ENCODE assay signal across 7 mouse cellular contexts in the genomic region with DNA sequence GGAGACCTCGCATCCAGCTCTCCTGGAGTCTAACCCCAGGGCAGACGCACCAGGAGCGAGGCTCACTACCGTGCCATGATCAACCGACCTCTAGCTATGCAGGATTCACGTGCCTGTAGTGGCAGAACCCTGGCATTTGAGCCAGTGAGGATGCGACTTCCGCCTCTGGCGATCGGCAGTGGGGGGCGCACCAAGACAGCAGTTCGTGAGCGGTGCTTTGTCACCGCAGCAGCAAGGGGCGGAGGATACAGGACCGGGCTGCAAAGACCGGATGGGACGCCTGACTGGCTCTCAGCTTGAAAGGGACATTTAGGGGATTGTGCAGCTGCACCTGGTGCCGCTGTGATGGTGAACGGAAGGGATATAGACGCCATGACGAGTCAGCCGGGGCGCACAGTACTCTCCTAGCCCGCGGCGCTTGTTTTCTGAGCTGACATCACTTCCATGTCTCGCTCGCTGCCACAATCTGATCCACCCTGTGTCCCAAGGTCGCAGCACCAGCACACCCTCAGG. TPM values are rescaled to one million over a fixed set of nuclear protein-coding genes. Genes with fewer than 3 reads are reported as not detected.
DNase-seq lines count a peak whose midpoint lies in the region; ATAC-seq lines count a peak whose summit lies in the region.

No protein-coding gene starts in this region.

- H3K9ac ChIP-seq in embryonic facial prominence, embryonic 12.5 days, result peak overlapping the region; percentile 11; the same call in 1 of the 2 replicates
- peak overlapping the region; percentile 54; the same call in 1 of the 2 replicates for H3K9ac ChIP-seq in limb, embryonic 12.5 days (replicated peaks)
- peak overlapping the region; percentile 45; the same call in 1 of the 2 replicates for H3K9ac ChIP-seq in midbrain, embryonic 11.5 days (ENCODE audit: low read length)

- H3K4me2 ChIP-seq in embryonic facial prominence, embryonic 12.5 days (replicated peaks), result peak overlapping the region; percentile 61
- H3K4me2 ChIP-seq in limb, embryonic 12.5 days, result peak overlapping the region; percentile 79
- peak overlapping the region; percentile 53 for H3K4me2 ChIP-seq in midbrain, embryonic 11.5 days

- ATAC-seq in embryonic facial prominence, embryonic 12.5 days (ENCODE audit: insufficient number of reproducible peaks, insufficient read depth, low FRiP score, low TSS enrichment), result 0 out of 2 replicates have a peak, but pooled peaks have one; percentile 47
- ATAC-seq in limb, embryonic 12.5 days (ENCODE audit: insufficient number of reproducible peaks, insufficient read depth, low FRiP score, low TSS enrichment, low read depth), result peak; percentile 31; the same call in 1 of the 2 replicates
- ATAC-seq in midbrain, embryonic 11.5 days (ENCODE audit: low FRiP score), result peak; percentile 84

- peak; percentile 57 to 62 for DNase-seq in adrenal gland, adult 18-20 months (ENCODE audit: low spot score in 2 of 2)
- peak; percentile 42 for DNase-seq in heart, adult 8-10 months (ENCODE audit: low spot score)
- peak; percentile 48 for DNase-seq in kidney, adult 18-20 months
- DNase-seq in midbrain, embryonic 11.5 days (ENCODE audit: low spot score, missing footprints), result peak; percentile 97
- DNase-seq in spleen, postnatal 36 days (ENCODE audit: low spot score in 2 of 2), result peak; percentile 29 to 39

- H3K27me3 ChIP-seq in embryonic facial prominence, embryonic 12.5 days, result peaks cover 78% of the 10 kb centered on the region
- peaks cover 67% of the 10 kb centered on the region for H3K27me3 ChIP-seq in limb, embryonic 12.5 days
- peaks cover 58% of the 10 kb centered on the region for H3K27me3 ChIP-seq in midbrain, embryonic 11.5 days (ENCODE audit: control insufficient read depth, insufficient read depth, low read length)

- H3K4me3 ChIP-seq in embryonic facial prominence, embryonic 12.5 days, result peak overlapping the region; percentile 40
- peak overlapping the region; percentile 47 for H3K4me3 ChIP-seq in limb, embryonic 12.5 days (replicated peaks)
- H3K4me3 ChIP-seq in midbrain, embryonic 11.5 days (ENCODE audit: low read depth, low read length), result peak overlapping the region; percentile 36

- under 1% methylated on average over 30 of the region's 30 CpGs for WGBS in embryonic facial prominence, embryonic 12.5 days
- under 1% methylated on average over 30 of the region's 30 CpGs for WGBS in limb, embryonic 12.5 days
- WGBS in midbrain, embryonic 11.5 days, result under 1% methylated on average over 30 of the region's 30 CpGs

- no peaks in the 10 kb centered on the region for H3K36me3 ChIP-seq in embryonic facial prominence, embryonic 12.5 days
- no peaks in the 10 kb centered on the region for H3K36me3 ChIP-seq in limb, embryonic 12.5 days
- no peaks in the 10 kb centered on the region for H3K36me3 ChIP-seq in midbrain, embryonic 11.5 days (ENCODE audit: control insufficient read depth, insufficient read depth, low read length)

- no peaks in the 10 kb centered on the region for H3K9me3 ChIP-seq in embryonic facial prominence, embryonic 12.5 days
- no peaks in the 10 kb centered on the region for H3K9me3 ChIP-seq in limb, embryonic 12.5 days
- H3K9me3 ChIP-seq in midbrain, embryonic 11.5 days (ENCODE audit: control insufficient read depth, low read length), result no peaks in the 10 kb centered on the region

- H3K4me1 ChIP-seq in embryonic facial prominence, embryonic 12.5 days, result no peaks in the 10 kb centered on the region
- H3K4me1 ChIP-seq in limb, embryonic 12.5 days (replicated peaks), result peaks cover 27% of the 10 kb centered on the region
- peaks cover 5% of the 10 kb centered on the region; the same call in 1 of the 2 replicates for H3K4me1 ChIP-seq in midbrain, embryonic 11.5 days (ENCODE audit: control insufficient read depth, insufficient read depth, low read length)

- no peak overlapping the region for H3K27ac ChIP-seq in embryonic facial prominence, embryonic 12.5 days
- 0 out of 2 replicates have a peak overlapping the region, but pooled peaks have one; percentile 23 for H3K27ac ChIP-seq in limb, embryonic 12.5 days
- no peak overlapping the region for H3K27ac ChIP-seq in midbrain, embryonic 11.5 days (ENCODE audit: low read depth, low read length)

RNA-seq across cellular contexts. Expression of gene Evx1, which starts 7.4 kb away (rescaled TPM):
- not detected for total RNA-seq in adrenal gland, adult 18-20 months (2021)
- polyA plus RNA-seq in embryonic facial prominence, embryonic 12.5 days (2016; fragmentation: Nextera tagmentation; extraction: Ambion mirVana), result 0.20 and 0.47 TPM in 2 replicates
- total RNA-seq in heart, adult 8-10 months (2022), result not detected
- 4.8 and 5.2 TPM in 2 replicates for polyA plus RNA-seq in limb, embryonic 12.5 days (2016; fragmentation: Nextera tagmentation; extraction: Ambion mirVana)
- 0.23 and 0.30 TPM in 2 replicates for polyA plus RNA-seq in midbrain, embryonic 11.5 days (2014; fragmentation: Nextera tagmentation; extraction: Ambion mirVana)

RNA-seq across cellular contexts. Expression of gene Hoxa13, which starts 45.3 kb away (rescaled TPM):
- total RNA-seq in adrenal gland, adult 18-20 months (2021), result not detected
- not detected in 2 replicates for polyA plus RNA-seq in embryonic facial prominence, embryonic 12.5 days (2016; fragmentation: Nextera tagmentation; extraction: Ambion mirVana)
- not detected for total RNA-seq in heart, adult 8-10 months (2022)
- 33.1 and 34.1 TPM in 2 replicates for polyA plus RNA-seq in limb, embryonic 12.5 days (2016; fragmentation: Nextera tagmentation; extraction: Ambion mirVana)
- not detected in 2 replicates for polyA plus RNA-seq in midbrain, embryonic 11.5 days (2014; fragmentation: Nextera tagmentation; extraction: Ambion mirVana)

Comparison
In these comparisons a context has a peak if more than half of its experiments do, and no peak if none do; other contexts are left out.
1. DNase-seq: peak in every context shown above with its lines; median percentile 97 in midbrain, embryonic 11.5 days; 60 in adrenal gland, adult 18-20 months; 48 in kidney, adult 18-20 months; 42 in heart, adult 8-10 months; 34 in spleen, postnatal 36 days.
2. ATAC-seq: peak in every context shown above with its lines; median percentile 84 in midbrain, embryonic 11.5 days; 47 in embryonic facial prominence, embryonic 12.5 days; 31 in limb, embryonic 12.5 days.
3. RNA of gene Hoxa13, which starts 45.3 kb away (polyA plus RNA-seq): 33.1 to 34.1 TPM in limb, embryonic 12.5 days; not detected in embryonic facial prominence, embryonic 12.5 days and not detected in midbrain, embryonic 11.5 days; every median in the first group is over 10 times any median in the second.
4. Peak in every context shown above with its lines, with median percentiles within 50 percentile points of each other: H3K4me2 ChIP-seq, H3K4me3 ChIP-seq and H3K9ac ChIP-seq.